Mouse (Mus musculus) B cell, adult 2 months (primary cell): ENCODE results near the gene Lmf1.

Experiments
- DNase-seq, 2 experiments: peaks; one replicate each; pipeline ENCODE4 v3.0.0; 2022

Gene Lmf1

DNA sequence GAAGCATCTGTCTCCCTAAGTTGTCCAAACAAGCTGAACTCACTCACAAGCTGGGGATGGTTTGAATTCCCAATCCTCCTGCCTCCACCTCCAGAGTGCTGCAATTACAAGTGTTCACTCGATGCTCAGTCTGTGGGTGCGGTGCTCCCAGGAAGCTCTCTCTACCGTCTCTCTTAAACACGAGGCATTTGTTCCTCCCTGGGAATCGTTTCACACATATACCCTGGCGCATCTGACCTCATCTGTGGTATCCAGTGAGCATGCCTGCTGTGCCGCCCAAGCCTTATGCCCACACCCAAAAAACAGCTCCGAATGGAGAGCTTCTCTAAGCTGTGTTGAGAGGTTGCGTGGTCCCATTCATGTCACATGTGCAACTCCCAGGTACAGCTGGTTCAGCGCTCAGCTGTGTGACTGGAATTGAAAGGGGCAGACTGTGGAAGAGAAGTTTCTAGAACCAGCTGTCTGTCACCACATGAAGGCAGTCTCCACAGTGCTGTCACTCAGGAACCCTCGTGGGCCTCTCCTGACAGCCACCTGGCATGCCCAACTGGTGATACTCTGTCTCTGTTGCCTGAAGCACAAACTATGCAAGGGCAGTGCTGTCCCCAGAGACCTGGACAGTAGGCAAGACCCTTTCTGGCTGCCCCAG, 29.4 kb downstream of the Lmf1 start:
- no peak for DNase-seq

- DNase-seq: no peak
Measured at GRCm38 (mm10) chr17:25608821-25609505, 30.1 kb downstream of the Lmf1 start.

- no peak for DNase-seq
Measured at GRCm38 (mm10) chr17:25609506-25609828, 30.6 kb downstream of the Lmf1 start.

DNA sequence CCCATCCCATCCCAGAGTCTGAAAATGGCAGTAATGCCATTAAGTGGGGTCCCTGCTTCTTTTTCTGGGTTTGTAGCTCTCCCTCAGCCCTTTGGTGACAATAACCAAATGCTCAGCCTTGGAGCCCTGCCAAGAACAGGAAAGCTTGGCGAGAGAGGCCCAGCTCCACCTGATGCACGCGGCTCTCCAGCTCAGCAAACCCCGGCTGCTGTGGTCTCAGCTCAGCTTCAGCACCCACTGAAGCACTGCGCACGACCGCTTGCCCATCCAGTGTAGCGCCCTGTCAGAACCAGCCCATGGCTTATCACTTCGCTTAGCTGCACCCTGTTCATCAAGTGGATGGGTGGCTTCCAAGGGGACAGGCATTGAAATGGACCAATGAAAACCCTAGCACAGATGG, 31.3 kb downstream of the Lmf1 start:
- DNase-seq: no peak

GRCm38 (mm10) chr17:25612537-25612936, 33.7 kb downstream of the Lmf1 start:
- no peak for DNase-seq

DNA sequence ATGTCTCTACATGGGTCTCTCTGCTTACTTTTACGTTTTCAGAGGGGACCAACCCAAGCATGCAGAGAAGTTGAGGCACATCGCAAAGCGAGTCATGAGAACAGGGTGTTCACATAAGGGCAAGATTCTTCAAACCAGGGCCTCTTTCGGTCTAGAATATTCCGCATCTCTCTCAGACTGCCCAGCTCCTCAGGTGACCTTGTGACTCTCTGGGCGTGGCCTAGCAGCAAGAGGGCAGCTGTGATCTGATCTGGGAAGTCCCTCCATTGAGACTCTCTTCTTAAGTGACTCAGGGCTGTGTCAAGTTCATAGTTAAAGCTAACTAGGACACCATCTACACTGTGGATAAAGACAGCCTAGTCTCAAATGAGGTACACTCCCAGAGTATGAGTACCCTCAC, 34.4 kb downstream of the Lmf1 start:
- no peak for DNase-seq

- DNase-seq: no peak
Measured at GRCm38 (mm10) chr17:25614723-25615510, 36.0 kb downstream of the Lmf1 start.

DNA sequence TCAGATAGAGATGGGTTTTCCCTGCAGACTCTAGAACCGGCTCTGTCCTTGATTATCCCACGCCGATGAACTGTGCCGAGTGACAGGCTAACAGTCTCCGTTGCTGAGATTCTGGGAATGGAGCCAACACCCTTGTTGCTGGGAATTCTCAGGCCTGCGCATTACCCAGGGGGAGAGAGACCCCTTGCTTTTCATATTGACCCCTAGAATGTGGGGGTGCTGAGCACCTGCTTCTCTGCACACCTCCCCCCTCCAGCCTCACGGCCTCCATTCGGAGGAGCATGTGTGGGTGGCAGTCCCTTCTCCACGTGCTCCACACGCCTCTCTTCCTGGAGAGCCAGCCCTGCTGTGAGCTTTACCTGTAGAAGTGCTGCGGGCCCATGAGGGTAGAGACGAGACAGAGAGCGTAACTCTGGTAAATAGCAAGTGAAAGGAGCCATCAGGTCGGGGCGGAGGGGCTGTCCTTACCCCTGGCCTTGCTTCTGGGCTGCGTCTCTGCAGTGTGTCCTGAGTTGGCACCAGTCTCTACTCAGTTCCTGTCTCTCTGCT, 39.7 kb downstream of the Lmf1 start:
- DNase-seq: no peak

DNA sequence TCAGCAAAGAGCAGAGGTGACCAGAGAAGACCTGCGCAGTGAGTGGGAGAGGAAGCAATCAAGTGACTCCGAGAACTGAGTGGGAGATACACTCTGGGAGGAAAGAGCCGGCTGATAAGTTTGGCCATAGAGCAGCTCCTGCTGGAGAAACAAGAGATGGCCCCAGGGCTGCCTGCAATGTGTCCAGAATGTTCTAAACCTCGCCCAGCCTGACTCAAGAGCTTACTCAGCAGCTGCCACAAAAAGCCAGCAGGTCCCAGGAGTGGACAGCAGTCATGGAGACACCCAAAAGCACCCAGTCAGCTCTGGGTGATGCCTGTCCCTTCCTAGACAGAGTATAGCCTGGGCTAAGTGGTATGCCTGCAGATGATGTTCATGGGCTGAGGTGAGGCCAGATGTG, 44.6 kb downstream of the Lmf1 start:
- DNase-seq: no peak

DNA sequence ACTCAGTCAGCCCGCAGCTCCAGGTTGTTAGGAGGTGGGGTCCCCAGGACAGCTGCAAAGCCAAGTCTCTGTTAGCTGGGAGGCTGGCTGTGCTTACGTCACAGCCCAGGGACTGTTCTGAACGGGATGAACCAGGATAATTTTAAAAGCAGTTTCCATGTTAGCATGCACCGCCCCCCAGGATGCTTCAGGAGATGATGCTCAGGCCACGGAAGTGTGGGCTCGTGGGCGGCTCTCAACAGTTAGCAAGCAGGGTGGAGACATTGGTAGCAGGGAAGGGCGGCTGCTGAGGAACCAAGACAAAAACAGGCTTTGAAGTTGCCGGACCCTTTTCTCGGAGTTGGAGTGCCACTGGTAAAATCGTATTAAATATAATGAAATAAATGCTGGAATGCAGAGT, 45.0 kb downstream of the Lmf1 start:
- DNase-seq: no peak

- DNase-seq: no peak
Measured at GRCm38 (mm10) chr17:25624446-25625119, 45.7 kb downstream of the Lmf1 start.

- DNase-seq: no peak
Measured at GRCm38 (mm10) chr17:25625282-25625681, 46.4 kb downstream of the Lmf1 start.

DNA sequence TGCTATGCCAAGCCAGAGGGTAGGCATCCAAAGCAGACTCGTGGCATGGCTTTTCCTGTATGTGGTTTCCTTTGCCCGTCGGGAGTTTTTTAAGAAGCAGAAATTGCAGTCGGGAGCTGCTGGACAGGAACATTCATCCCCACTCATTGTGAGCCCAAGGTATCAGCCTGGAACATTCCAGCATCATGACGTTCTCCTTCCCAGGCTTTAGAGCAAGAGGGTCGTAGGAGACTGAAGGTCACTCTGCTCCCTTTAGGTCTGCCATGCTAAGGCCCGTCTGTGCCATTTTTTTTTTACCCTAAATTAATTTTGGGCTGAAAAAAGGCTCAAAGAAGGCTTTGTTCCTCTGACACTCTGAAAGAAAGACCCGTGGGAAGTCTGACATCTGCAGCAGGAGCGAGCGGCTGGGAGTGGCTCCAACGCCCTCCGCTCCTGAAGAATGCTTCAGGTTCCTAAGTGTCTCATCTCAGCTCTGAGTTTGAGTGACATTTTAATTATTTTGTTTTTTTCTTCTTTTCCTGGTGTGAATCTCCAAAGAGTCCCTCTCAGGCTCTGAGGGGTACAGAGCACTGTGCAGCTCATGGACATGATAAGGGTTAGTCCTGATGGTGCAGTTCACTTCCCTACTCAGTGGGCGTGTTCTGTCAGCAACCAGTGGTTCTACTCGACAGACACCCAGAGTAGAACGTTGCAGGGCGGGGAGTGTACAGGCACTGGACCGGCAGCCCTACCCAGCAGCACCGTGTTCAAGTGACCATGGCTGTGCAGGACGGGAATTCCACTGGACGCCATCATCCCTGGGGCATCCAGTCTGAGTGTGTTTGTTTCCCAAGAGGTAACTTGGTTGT, 47.5 kb downstream of the Lmf1 start:
- DNase-seq: no peak

DNA sequence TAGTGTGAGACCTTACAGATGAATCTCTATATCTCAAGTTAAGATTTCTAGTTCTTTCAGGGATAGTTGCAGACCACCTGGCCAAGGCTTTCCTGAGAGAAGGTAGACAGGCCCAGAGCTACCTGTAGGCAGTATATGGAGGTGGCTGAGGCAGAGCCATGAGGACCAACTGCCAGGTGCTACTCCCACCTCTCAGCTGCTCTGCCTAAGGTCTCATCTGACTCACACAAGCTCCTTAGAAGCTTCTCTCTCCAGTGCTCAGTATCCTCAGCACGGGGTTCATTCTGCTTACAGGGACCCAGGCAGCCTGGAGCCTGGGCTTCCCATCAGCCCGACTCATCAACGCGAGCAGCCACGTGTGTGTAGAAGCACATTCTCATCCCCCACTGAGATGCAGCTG, 51.4 kb downstream of the Lmf1 start:
- no peak for DNase-seq

GRCm38 (mm10) chr17:25634070-25634469, 55.2 kb downstream of the Lmf1 start:
- DNase-seq: no peak

GRCm38 (mm10) chr17:25635387-25635786, 56.5 kb downstream of the Lmf1 start:
- no peak for DNase-seq

DNA sequence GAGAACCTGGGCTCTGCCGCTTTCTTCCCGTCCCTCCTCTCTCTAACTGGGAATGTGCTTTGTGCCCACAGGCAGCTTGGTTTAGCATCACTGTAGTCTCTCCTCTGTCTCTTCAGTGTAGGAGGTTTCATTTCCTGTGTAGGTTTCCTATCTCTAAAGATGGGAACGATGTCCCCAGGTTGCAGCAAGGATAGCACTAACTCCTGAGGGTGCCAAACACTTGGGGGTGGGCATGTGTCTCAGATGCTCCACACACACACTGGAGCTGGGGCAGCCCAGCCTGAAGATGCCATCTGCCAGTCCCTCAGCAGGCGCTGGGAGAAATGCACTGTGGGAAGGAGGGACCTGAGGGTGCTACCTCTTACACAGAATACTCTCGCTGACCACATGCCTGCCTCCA, 56.9 kb downstream of the Lmf1 start:
- DNase-seq: no peak

GRCm38 (mm10) chr17:25637986-25638385, 59.1 kb downstream of the Lmf1 start:
- DNase-seq: no peak

DNA sequence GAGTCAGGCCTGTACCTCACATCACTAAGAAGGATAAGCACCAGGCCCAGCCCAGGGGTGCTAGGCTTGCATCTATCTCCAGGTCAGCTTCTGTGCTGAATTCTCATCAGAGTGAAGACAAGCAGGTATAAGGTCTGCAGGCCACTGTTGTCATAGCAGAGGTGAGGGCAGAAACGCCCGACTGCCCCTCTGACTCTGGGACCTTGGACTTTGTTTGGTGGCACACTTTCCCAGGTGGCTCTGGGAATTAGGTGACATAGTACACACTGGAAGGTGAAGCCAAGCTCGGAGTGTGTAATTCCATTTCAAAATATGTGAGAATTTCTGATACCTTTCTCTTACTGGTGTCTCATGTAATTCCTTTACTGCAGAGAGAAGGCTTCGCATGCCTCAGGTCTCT, 59.6 kb downstream of the Lmf1 start:
- no peak for DNase-seq

DNA sequence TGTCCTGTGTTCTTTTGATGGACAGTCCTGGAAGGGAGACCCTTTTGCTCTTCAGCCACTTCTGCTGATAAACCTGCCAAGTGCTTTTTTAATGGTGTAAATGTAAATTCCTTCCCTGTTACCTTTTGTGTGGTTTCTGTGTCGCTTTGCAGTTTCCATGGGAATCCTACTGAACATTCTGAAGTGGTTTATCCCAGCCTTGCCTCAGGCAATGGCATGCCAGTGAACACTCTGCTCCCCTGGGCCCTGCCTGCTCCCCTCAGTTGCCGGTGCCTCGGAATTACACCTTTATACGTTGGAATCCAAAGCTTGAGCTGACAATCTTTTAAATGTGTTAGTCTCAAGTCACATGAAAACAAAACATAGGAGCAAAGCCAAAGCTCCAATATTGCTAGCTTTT, 62.1 kb downstream of the Lmf1 start:
- no peak for DNase-seq

DNA sequence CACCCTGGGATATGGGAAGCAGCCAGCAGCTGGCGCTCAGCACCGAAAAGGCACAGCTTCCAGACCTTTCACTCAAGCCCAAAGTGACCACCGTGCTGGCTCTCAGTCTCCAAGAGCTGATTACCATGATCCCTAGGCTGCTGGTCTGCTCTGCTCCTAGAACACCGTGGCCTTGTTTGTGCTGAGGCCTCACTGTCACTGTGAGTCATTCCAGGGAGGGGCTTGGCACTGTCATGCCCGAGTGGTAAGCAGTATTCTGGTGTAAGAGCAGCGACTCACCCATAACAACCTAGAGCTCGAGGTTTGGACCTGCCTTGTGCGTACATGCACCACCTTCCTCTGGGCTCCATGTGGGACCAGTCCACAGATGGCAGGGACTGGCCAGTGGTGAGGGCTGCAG, 63.1 kb downstream of the Lmf1 start:
- DNase-seq: no peak

DNA sequence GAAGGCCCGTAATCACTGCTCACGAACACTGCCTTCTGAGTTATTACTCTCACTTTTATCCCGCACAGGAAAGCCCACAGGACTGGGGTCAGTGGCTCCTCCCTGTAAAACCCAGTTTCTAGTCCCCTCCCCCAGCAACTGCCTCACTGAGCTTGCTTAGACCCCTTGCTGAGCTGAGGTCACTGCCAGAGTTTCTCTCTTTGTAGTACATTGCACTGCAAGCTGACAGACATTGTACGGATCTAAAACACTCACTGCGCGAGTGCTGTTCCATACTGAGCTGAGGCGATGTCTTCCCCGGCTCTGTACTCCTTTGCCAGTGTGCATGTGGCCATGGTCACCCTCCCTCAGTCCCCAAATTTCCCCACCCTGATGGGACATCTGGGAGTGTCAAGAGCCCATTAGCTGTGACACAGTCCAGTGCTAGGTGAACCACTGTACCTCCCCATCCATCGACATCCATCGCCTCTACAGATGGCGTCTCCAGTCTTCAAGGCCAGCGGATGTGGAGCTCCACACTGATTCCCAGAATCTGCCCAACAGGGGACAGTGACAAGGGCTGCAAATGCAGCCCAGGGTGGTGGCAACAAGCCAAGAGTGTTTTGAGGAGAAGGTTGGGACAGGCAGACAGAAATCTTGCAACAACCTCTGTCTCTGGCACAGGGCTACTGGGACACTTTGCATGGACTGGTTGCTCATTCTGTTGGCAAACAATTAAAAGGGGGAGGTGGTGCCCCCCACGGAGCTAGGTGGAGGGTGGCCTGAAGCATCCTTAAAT, 64.8 kb downstream of the Lmf1 start:
- DNase-seq: no peak
